Mouse (Mus musculus) spleen, postnatal 10 days (tissue): ENCODE data around the gene Rita1.

ENCODE experiments used
- DNase-seq, 2 experiments: peaks; one replicate each; pipeline ENCODE4 v3.0.0; 2021 to 2022; ENCODE audit warnings: low spot score in 2 of 2

Rita1 gene

GRCm38 (mm10) chr5:120571056-120571740 is 41.2 kb downstream of the Rita1 start:
- no peak for DNase-seq

GRCm38 (mm10) chr5:120570289-120570897 is 42.0 kb downstream of the Rita1 start:
- no peak for DNase-seq

GRCm38 (mm10) chr5:120569791-120570190 is 42.6 kb downstream of the Rita1 start:
- DNase-seq: no peak

- no peak for DNase-seq
Measured at GRCm38 (mm10) chr5:120568964-120569363, 43.4 kb downstream of the Rita1 start.

DNA sequence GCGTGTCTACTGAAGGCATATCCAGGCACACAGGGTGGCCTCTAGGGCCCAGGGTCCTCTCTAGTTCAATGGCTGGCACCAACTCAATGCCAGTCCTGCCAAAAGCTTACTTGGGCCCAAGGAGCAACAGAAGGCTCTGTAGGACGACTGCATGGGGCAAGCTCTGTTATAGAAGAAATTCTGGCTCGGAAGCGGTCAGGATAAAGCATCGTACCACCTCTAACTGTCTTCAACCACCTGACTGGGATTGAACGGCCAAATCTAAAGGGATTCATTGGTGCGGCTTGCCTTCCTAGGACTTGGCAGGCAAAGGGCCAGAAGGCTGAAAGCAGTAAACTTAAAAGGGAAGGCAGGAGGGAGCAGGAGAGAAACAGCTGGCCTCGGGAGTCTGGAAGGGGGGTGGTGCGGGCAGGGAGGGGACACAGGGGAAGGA is 44.0 kb downstream of the Rita1 start:
- no peak for DNase-seq

GRCm38 (mm10) chr5:120567761-120568211 is 44.6 kb downstream of the Rita1 start:
- DNase-seq: no peak

GRCm38 (mm10) chr5:120567253-120567701 is 45.1 kb downstream of the Rita1 start:
- no peak for DNase-seq

DNA sequence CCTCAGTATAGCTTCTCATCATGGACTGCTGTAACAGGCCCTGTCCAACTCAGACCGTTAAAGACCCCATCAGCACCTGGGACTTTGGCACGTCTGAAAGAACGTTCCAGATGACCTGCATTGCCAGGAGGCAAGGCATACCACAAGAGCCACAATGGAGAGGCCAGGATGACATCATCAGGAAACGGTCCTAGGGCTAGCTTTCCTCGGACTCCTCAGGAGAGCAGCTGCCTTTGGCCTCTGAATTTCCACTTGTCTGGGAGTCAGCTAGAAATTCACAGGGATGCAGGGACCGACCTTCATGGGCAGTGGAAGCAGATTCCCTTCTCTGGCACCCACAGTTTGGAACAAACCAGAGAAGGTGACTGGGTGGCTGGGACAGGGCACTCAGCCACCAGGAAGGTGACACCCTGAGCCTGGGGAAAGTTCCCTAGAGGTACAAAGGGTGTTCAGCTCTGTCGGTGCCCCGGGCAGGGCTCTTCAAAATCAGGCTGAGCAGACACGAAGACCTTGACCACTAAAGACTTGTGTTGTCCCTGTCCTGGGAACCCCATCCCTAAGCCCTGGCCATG is 45.6 kb downstream of the Rita1 start:
- DNase-seq: no peak

GRCm38 (mm10) chr5:120566101-120566500 is 46.3 kb downstream of the Rita1 start:
- no peak for DNase-seq

GRCm38 (mm10) chr5:120565171-120565905 is 47.1 kb downstream of the Rita1 start:
- no peak for DNase-seq

GRCm38 (mm10) chr5:120563914-120564311 is 48.5 kb downstream of the Rita1 start:
- DNase-seq: no peak

DNA sequence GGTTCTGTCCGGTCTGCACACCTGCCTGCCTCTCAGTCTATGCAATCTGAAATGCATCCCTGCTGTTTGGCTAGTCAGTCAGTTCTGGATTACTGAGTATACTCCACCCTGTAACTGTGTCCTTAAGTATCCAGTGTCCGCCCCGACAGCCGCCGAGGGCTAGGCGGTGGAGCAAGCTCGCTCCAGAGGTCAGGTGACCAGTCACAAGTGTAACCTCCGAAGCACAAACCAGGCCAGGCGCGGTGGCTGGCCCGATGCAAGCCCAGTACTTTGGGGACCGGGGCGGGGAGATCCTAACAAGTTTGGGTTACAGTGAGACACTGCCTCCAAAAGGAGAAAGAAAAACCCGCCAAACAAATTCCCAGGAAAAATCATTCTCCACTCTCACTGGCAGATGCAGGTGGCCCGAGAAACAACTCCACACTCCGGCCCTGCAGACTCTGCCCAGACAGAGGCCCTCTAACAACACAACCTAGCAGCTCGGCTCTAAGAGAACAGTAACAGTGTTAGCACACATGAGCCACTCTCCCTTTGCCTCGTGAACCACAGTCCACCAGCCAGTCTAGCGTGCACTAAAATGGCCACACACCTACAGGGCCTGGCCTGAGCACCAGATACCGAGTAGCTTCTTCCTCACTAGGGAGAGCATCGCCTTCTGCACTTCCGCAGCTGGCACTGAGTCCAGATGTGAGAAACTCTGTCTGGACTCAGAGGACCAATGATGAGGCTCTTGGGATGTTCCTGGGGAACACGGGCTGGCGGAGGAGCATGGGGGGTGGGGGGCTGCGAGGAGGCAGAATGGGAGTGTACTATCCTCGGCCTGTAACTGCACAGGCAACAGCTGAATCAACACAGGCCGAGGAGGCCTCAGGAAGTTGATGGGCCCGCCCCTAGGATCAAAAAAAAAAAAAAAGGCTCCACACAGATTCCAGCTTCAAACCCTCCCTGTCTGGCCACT is 49.2 kb downstream of the Rita1 start:
- DNase-seq: no peak

DNA sequence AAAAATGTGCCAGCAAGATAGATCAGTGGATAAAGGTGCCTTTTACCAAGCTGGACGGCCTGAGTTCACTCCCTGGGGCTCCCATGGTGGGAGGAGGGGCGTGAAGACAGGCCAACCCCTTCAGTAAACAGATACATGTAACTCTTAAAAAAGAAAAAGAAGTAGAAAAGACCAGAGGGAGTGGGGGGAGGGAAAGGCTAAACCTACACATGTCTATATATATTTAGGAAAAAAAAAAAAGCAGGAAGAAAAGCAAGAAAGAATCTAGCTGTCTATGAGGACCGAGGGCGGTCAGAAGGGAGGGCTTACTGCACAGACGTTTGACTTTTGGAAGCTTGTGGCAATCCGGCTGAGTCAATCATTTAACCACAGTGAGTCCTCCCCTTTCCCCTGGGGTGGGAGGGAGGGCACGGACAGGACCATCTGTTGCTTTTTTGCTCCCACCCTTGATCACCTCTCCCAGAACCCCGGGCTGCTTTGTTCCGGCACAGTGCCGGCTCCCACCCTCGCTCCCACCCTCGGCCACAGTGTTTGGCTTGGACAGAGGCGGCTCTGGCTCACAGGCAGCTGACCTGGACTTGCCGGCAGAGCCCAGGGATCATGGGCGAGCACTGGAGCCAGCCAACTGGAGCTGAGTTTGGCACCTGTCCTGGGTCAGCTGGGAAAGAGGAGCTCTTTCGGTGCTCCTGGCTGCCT is 51.6 kb downstream of the Rita1 start:
- no peak for DNase-seq

DNA sequence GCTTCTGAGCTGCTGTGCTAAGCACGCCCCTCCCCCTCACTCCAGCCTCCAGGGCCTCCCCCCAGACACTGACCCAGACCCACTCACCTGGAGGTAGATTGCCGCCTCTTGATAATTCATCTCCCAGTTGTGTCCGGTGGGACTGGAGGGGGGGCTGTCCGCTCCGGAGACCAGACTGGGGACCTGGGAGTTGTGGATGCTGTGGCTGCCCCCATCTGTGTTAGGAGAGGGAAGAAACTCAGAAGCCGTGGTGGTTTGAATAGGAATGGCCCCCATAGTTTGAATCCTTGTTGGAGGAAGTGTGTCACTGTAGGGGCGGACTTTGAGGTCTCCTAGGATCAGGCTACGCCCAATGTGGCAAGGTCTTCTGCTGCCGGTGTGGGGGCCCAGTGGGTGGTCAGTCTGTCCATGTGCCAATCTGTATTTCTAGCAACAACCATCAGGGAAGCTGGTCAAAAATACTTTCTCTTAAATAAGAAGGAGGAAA is 52.2 kb downstream of the Rita1 start:
- DNase-seq: no peak

- DNase-seq: peak in 1 of 2 experiments; percentile 55
Measured at GRCm38 (mm10) chr5:120558762-120559161, 53.6 kb downstream of the Rita1 start.

DNA sequence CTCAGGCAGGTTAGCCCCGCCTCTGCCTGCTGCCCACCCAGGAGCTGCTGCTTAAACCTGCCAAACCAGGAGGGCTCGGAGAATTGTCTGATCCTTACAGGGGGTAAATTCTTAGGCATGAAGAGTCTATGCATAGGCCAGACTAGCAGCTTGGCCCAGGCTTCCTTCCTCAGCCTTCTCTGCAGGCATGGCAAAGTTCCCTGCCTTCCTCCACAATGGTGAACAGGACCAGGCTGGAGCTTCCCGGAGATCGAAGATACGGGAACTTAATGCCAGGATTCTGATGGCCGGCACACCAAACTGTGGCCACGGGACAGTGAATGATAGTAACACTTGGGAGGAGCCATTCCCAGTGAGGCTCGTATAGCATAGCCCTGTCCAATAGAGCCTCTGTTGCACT is 54.3 kb downstream of the Rita1 start:
- no peak for DNase-seq

DNA sequence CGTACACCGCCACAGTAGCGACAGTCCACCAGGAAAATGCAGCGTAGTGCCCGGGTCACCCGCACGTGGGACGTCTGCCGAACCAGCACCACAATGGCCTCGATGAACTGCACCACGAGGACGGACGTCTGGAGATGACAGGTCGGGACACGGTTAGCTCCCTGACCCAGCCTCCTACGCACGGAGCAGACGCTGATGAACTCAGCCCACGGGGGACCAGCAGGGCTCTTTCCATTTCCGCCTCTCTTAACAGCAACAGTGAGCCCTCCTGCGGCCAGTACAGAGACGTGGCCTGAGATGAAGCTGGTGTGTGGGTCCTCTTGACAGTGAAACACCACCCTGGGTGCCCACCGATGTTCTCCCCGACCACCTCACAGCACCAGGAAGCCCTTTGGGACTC is 56.5 kb downstream of the Rita1 start:
- DNase-seq: no peak

GRCm38 (mm10) chr5:120550673-120551072 is 61.7 kb downstream of the Rita1 start:
- DNase-seq: no peak

GRCm38 (mm10) chr5:120550137-120550536 is 62.3 kb downstream of the Rita1 start:
- DNase-seq: no peak

DNA sequence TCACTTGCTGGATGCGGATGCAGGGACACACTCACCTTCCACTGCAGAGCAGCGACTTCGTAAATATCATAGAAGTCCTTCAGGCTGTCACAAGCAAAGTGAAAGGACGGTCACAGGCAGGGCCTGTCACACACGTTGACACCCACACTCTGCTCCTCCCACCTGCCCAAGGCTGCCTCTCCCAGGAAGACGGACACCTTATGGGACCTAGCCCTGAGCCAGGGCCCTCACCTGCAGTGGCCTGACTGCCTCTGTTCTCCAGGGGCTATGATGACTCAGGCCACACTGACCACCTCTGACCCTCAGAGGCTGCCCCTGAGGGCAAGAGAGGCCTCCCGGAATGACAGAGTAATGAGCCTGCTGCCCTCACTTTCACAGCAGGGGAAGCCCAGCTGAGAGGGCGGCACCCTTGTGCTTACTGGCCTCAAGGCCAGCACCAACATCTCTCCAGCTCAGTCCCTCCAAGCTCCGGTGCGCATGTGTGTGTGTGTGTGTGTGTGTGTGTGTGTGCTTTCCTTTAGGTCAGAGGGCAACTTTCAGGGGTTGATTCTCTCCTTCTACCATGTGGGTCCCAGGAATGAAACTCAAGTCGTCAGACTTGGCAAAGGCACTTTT is 64.0 kb downstream of the Rita1 start:
- DNase-seq: no peak
